Mouse (Mus musculus) central nervous system, embryonic 14 days (tissue): Measurements from ENCODE around the gene Nexmif. TPM values are rescaled to one million over a fixed set of nuclear protein-coding genes. Genes with fewer than 3 reads are reported as not detected.

ENCODE experiments used
- polyA plus RNA-seq: library from polyadenylated mRNA; depleted of rRNA; stranded (reverse); fragments of >200 nt; gene quantifications from 2 replicates; pipeline ENCODE4 v1.2.3, GENCODE M21; 2012; rRNA removed

The Nexmif gene
- 6.5 and 6.8 TPM in 2 replicates for polyA plus RNA-seq

DNA sequence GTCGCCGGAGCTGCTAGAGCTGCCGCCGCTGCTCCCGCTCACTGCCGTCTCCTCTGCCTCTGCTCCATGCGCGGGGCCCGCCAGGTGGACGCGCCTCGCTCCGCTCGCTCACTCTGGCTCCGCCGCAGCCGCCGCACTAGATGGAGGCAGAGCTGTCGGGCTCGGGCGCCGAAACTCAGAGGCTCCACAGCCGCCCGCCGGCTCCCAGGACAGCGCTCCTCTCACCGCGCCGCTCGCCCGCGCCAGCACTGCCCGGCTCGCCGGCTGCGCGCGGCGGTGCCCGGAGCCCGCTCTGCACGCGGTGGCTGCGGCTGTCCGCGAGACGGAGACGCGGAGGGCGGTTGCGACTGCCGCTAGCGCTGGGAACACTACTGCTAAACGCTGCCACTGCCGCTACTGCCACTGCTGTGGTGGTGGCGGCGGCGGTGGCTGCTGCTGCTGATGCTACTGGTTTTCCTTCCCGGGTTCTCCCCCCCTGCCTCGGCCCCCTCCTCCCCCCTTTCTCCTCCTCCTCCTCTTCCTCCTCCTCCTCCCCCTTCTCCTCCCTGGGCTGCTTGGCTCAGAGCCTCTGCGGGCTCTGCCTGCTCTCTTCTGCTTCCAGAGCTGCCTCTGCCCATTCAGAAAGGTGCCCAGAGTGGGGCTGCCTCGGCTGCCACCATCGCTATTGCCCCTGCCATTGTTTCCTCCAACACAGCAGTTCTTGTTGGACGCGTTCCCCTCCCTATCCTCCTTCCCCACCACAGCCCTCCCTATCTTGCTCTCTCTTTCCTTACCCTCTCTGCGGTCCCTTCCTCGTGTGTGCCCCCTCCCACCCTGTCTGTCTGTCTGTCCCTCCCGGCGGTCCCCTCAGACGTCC, at the start of gene Nexmif:
Gene Nexmif (minus strand): TSS at position 450 of the 856 bp plus-strand sequence.

Other genes starting within 250 kb of the Nexmif start
- 19.7 and 20.0 TPM in 2 replicates for gene Rlim, start 219.9 kb downstream of the Nexmif start, polyA plus RNA-seq
- 7.4 and 8.6 TPM in 2 replicates for gene Abcb7, start 212.7 kb upstream of the Nexmif start, polyA plus RNA-seq